Mouse (Mus musculus): ENCODE data around the gene Ddhd1.

DNA sequence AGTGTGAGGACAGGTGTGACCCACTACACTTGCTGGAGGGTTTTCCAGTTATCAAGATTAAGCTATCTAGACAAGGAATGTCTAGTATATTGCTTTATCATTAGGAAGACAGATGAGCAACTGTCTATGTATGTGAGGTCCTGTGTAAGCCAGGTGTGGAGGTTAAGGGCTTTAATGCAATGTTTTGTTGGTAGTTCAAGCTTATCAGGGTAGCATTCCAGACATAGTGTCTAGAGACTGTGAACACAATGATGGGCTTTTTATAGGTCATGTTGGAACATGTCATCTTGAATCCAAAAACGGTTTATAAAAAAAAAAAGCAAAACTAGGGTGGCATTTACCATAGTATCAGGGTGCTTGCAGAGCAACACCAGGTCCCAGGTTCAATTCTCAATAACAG, 28.0 kb downstream of the Ddhd1 start:
- TF ChIP-seq CTCF (IDR thresholded peaks at IDR 0.05; ENCODE audit: low read depth): no peak
- no peak for TF ChIP-seq EP300 (IDR thresholded peaks at IDR 0.05; ENCODE audit: low read depth)
